Mouse (Mus musculus): ENCODE measurements around the gene Il27ra. TPM values are rescaled to one million over a fixed set of nuclear protein-coding genes. Genes with fewer than 3 reads are reported as not detected.

Gene Il27ra
- polyA plus RNA-seq, 1 experiment from 2014 or later: 0.30 TPM

DNA sequence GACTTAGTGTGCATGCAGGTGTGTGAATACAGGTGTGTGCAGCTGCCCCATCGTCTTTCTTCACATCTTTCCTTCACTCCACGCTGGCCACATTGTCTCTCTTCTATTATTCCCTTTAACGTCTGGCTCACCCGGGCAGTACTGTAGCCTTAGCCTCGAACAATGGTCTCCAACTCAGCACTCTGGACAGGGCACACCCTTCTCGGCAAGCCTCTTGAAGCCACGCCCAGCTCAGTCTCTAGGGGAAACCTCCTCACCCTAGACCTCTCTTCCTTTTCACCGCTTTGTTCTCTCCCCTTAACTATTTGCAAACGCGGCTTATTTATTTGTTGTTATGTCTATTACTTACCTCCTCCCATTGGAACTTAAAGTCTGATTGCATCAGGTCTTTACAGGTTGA, 14.9 kb downstream of the Il27ra start:
- Histone ChIP-seq H3K27ac (no peak overlapping the region), H3K4me1 (replicated peaks) (peaks cover 42% of the 10 kb centered on the region), H3K9me3 (no peaks in the 10 kb centered on the region), H3K36me3 (no peaks in the 10 kb centered on the region), H3K4me3 (no peak overlapping the region), H3K27me3 (ENCODE audit: insufficient read depth, poor library complexity, severe bottlenecking) (peaks cover 63% of the 10 kb centered on the region)
- no peak for DNase-seq (ENCODE audit: low spot score)
- WGBS: 11% methylated on average over 10 of the region's 10 CpGs

DNA sequence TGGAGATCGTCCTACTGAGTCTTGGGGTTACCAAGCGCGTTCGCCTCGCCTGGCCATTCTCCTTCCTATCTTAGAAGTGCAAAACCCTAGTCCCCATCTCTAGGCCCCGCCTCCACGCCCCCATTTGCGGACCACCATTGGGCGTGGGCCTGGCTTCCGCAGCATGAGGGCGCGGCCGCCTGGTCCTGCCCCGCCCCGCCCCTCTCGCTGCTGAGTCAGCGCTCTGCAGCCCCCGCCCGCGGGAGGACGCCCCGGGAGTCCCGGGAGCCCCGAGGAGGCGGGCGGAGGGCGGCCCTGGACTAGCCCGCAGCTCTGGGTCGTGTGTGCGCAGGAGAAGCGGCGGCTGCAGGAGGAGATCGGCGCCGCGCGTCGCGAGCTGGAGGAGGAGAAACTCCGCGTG, 16.5 kb downstream of the Il27ra start:
- Histone ChIP-seq H3K36me3 (no peaks in the 10 kb centered on the region), H3K4me1 (replicated peaks) (peaks cover 57% of the 10 kb centered on the region), H3K9me3 (no peaks in the 10 kb centered on the region), H3K27ac (peak overlapping the region; percentile 81), H3K27me3 (ENCODE audit: insufficient read depth, poor library complexity, severe bottlenecking) (peaks cover 79% of the 10 kb centered on the region), H3K4me3 (peak overlapping the region; percentile 63)
- DNase-seq (ENCODE audit: low spot score): peak; percentile 77
- WGBS: under 1% methylated on average over 41 of the region's 41 CpGs

DNA sequence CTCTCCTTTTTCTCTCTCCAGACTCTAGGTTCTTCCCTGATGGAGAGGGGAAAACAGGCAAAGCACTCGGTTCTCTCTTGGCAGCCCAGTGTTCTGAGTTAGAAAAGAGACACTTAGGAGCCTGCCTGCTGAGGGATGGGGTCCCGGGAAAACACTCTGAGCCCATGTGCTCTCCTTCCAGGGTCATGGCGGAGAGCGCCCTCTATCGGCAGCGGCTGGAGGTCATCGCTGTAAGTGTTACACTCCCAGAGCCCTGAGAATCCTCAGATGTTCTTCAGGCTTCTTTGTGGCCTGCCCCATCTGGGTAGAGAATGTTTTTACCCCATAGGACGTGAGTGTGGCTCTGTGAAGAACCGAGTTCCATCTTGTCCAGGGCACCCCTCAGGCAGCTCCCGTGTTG, 18.2 kb downstream of the Il27ra start:
- H3K36me3 ChIP-seq: no peaks in the 10 kb centered on the region
- H3K4me1 ChIP-seq (replicated peaks): peaks cover 58% of the 10 kb centered on the region
- DNase-seq (ENCODE audit: low spot score): peak; percentile 76
- H3K9me3 ChIP-seq: no peaks in the 10 kb centered on the region
- peaks cover 95% of the 10 kb centered on the region for H3K27me3 ChIP-seq (ENCODE audit: insufficient read depth, poor library complexity, severe bottlenecking)
- H3K27ac ChIP-seq: no peak overlapping the region
- 12% methylated on average over 10 of the region's 10 CpGs for WGBS
- H3K4me3 ChIP-seq: no peak overlapping the region

DNA sequence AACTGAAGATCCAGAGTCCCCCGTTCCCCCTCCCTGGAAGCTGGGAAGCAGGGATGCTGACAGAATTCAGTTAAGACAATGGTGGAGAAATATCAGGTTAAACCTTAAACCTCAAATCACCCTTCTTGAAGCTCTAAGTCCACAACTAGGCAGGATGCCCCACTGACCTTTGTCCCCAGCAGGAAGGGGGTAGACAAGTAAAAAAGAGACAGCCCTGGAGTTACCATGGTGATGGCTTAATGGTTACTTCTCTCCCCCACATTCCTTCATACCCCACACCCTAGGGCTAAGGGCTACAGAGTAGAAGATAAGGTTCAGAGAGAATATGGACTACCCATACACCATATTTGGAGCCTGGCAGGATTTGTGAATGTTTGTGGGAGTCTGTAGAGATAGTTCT, 18.8 kb downstream of the Il27ra start:
- DNase-seq (ENCODE audit: low spot score): no peak
- H3K36me3 ChIP-seq: no peaks in the 10 kb centered on the region
- peaks cover 58% of the 10 kb centered on the region for H3K4me1 ChIP-seq (replicated peaks)
- no peaks in the 10 kb centered on the region for H3K9me3 ChIP-seq
- WGBS: 67% methylated on average over 1 of the region's 1 CpGs
- H3K4me3 ChIP-seq: no peak overlapping the region
- peaks cover 90% of the 10 kb centered on the region for H3K27me3 ChIP-seq (ENCODE audit: insufficient read depth, poor library complexity, severe bottlenecking)
- H3K27ac ChIP-seq: no peak overlapping the region

DNA sequence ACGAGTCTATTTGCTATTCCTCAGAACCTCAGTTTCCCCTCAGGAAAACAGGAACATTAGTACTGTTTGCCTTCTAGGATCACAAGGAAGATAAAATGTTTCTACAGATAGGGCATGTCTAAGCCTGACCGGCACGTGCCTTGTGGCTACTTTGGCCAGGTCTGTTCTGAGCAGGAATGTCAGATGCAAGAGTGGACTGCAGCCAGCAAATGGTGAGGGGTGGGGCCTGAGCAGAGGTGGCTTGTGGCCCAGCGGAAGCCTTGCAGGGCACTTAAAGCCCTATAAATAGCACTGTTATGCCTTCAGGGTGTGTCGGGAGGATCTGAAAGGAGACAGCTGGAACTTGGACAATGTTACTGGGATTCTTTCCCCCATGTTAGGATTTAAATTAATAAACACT, 19.3 kb downstream of the Il27ra start:
- peaks cover 88% of the 10 kb centered on the region for H3K27me3 ChIP-seq (ENCODE audit: insufficient read depth, poor library complexity, severe bottlenecking)
- 58% methylated on average over 5 of the region's 5 CpGs for WGBS

DNA sequence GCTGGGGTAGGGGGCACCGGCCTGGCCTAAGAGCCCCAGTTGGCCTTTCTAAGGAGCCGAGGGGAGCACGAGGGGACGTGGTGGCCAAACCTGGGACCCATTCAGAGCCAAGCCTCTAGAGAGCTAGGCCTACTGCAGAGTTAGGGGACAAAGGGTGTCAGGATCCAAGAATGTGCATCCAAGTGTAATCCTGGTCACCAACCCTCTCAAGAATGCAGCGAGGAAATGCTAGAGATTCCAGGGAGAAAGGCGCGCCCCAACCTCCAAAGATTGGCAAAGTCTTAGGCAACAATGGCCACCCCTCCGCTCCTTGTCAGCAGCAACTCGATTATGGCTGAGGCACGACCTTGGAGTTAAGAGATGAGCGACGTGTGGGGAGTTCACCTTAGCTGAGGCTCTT, 20.8 kb downstream of the Il27ra start:
- Histone ChIP-seq H3K4me3 (peak overlapping the region; percentile 29), H3K4me1 (replicated peaks) (peaks cover 42% of the 10 kb centered on the region), H3K27ac (peak overlapping the region; percentile 19), H3K9me3 (no peaks in the 10 kb centered on the region), H3K36me3 (no peaks in the 10 kb centered on the region), H3K27me3 (ENCODE audit: insufficient read depth, poor library complexity, severe bottlenecking) (peaks cover 78% of the 10 kb centered on the region)
- no peak for DNase-seq (ENCODE audit: low spot score)
- 44% methylated on average over 12 of the region's 12 CpGs for WGBS

More for the DNA sequence above, 19.3 kb downstream of the Il27ra start:
- Histone ChIP-seq H3K9me3 (no peaks in the 10 kb centered on the region), H3K27ac (no peak overlapping the region), H3K36me3 (no peaks in the 10 kb centered on the region), H3K4me3 (no peak overlapping the region), H3K4me1 (replicated peaks) (peaks cover 53% of the 10 kb centered on the region)
- DNase-seq (ENCODE audit: low spot score): no peak

DNA sequence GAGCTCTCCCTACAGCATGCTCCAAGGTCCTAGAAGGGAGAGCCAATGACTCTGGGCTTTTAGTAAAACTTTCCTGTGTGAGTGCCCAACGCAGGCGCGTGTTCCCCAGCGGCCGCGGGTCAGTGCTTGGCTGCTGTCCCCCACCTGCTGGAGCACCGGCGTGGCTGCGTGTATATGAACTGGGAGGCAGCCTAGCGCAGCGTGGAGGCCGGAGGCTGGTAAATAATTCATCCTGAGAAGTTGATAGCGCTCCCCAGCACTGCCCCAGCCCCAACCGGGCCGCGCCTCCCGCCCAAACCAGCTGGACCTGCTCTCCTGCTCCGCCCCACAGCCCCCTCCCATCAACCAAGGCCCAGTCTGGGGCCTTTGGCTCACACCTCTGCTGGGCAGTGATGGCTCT, 21.3 kb downstream of the Il27ra start, which contains the start of gene Palm3:
TSS of gene Palm3 (plus strand) at position 376 of the 400 bp plus-strand sequence.
- peak; percentile 30 for DNase-seq (ENCODE audit: low spot score)
- Histone ChIP-seq H3K4me3 (peak within 1 kb of the TSS; percentile 29), H3K36me3 (no peaks in the 10 kb centered on the region), H3K9me3 (peaks cover 1% of the 10 kb centered on the region; the same call in 1 of the 2 replicates), H3K27ac (peak within 1 kb of the TSS; percentile 19), H3K4me1 (replicated peaks) (peaks cover 37% of the 10 kb centered on the region), H3K27me3 (ENCODE audit: insufficient read depth, poor library complexity, severe bottlenecking) (peaks cover 74% of the 10 kb centered on the region)
- WGBS: 7% methylated on average over 18 of the region's 18 CpGs

DNA sequence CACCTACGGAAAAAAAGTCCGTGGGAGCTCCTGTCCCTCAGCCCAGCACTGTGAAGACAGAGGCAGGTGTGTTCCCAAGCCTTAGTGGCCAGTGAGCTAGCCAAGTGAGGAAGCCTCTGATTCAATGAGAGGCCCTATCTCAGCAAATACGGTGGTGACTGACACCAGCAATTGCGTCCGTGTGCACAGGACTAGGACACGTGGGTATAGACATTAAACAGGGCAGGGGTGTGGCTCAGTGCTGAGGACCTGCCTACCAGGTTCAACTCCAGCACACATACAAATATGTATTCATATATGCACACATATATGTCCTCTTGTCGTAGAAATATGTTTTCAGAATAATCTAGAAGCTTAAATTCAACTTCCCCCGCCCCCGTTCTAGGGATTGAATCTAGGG, 22.7 kb downstream of the Il27ra start:
- H3K9me3 ChIP-seq: peaks cover 5% of the 10 kb centered on the region; the same call in 1 of the 2 replicates
- H3K27ac ChIP-seq: no peak overlapping the region
- peaks cover 70% of the 10 kb centered on the region for H3K27me3 ChIP-seq (ENCODE audit: insufficient read depth, poor library complexity, severe bottlenecking)
- DNase-seq (ENCODE audit: low spot score): no peak
- H3K36me3 ChIP-seq: no peaks in the 10 kb centered on the region
- peaks cover 29% of the 10 kb centered on the region for H3K4me1 ChIP-seq (replicated peaks)
- WGBS: 87% methylated on average over 9 of the region's 9 CpGs
- H3K4me3 ChIP-seq: no peak overlapping the region

DNA sequence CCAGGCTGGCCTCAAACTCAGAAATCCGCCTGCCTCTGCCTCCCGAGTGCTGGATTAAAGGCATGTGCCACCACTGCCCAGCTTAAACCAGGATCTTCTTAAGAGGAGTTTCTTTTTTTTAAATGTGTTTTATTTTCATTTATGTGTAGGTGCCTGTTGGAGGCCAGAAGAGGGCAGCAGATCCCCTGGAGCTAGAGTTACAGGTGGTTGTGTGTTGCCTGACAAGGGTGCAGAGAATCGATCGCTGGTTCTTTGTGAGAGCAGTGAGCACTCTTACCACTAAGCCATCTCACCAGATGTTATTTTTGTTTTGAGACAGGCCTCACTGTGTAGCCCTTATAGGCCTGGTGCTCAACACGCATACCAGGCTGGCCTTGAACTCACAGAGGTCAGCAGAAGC, 26.6 kb downstream of the Il27ra start:
- H3K9me3 ChIP-seq: peaks cover 5% of the 10 kb centered on the region; the same call in 1 of the 2 replicates
- H3K4me1 ChIP-seq (replicated peaks): peaks cover 23% of the 10 kb centered on the region
- H3K27ac ChIP-seq: no peak overlapping the region
- WGBS: 93% methylated on average over 5 of the region's 5 CpGs
- H3K36me3 ChIP-seq: no peaks in the 10 kb centered on the region
- H3K4me3 ChIP-seq: no peak overlapping the region
- no peak for DNase-seq (ENCODE audit: low spot score)
- H3K27me3 ChIP-seq (ENCODE audit: insufficient read depth, poor library complexity, severe bottlenecking): peaks cover 73% of the 10 kb centered on the region

DNA sequence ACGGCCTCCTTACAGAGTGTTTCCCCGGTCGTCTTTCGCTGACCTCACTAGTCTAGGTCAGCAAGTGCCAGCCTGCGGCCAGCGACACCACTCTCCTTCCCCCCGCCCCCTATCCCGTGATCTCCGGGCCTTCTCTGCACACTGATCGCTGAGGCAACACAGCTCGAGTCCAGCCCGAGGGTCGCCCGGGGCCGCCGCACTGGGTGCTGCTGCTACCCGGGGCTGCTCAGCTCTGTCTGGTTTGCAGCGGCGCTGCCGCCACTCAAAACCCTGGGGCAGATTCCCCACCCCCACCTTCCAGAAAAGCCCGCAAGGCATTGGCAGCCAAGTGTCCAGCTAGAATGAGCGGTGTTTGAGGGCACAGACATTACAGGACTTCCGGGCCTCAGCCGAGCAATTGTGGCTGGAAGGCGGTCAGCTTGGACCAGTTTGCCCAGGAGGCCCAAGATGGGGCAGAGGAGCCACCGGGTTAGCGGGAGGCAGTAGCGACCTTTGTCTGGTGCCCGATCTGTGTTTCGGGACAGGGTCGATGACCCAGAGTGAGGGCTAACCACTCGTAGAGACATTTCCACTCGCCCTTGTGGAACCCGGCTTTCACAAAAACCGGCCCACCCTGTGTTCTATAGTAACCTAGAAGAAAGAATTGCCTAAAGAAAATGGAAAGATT, 29.8 kb downstream of the Il27ra start:
- Histone ChIP-seq H3K4me3 (peak overlapping the region; percentile 63), H3K4me1 (replicated peaks) (peaks cover 38% of the 10 kb centered on the region), H3K27me3 (ENCODE audit: insufficient read depth, poor library complexity, severe bottlenecking) (peaks cover 65% of the 10 kb centered on the region), H3K9me3 (peaks cover 5% of the 10 kb centered on the region; the same call in 1 of the 2 replicates), H3K27ac (peak overlapping the region; percentile 45; the same call in 1 of the 2 replicates), H3K36me3 (no peaks in the 10 kb centered on the region)
- DNase-seq (ENCODE audit: low spot score): peak; percentile 51
- 5% methylated on average over 35 of the region's 35 CpGs for WGBS

DNA sequence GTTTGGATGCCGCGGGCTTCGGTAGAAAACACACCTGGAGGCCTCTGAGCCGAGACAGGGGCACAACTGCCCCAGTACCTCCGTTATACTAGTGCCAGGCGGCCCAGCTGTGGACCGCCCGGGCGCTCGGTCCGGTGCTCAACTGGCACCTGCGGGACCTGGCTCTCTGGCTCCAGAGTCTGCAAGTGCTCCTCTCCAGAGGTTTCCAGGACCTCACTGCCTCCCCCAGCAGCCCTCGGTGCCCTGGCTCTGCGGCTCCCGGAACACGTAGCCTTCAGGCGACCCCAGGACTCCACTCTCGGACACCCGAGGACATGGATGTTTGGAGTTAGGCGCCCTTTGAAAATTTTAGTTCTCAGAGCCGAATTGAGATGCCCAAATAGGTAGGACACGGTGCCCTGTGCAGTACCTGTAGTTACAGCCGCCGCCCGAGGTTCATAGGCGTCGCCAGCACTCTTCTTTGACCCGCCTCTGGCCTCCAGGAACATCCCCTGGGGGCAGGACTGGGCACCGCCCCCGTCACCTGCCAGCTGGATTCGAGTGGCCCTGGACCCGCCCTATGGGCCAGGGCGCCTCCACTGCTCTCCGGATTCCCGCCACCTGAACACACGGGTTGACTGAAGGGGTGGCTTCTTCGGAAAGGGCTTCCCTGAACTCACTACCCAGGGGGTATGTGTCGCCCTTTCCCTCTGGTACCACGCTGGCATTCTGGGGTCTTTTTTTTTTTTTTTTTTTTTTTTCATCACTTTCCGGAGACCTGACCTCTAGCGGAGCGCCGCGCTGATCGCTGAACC, 30.5 kb downstream of the Il27ra start, which contains the start of gene 2210011C24Rik:
TSS of gene 2210011C24Rik (minus strand) at position 467 of the 794 bp plus-strand sequence.
- peak within 1 kb of the TSS; percentile 63 for H3K4me3 ChIP-seq
- under 1% methylated on average over 45 of the region's 45 CpGs for WGBS
- peaks cover 62% of the 10 kb centered on the region for H3K27me3 ChIP-seq (ENCODE audit: insufficient read depth, poor library complexity, severe bottlenecking)
- DNase-seq (ENCODE audit: low spot score): peak; percentile 34
- peak within 1 kb of the TSS; percentile 64; the same call in 1 of the 2 replicates for H3K27ac ChIP-seq
- peaks cover 5% of the 10 kb centered on the region; the same call in 1 of the 2 replicates for H3K9me3 ChIP-seq
- no peaks in the 10 kb centered on the region for H3K36me3 ChIP-seq
- peaks cover 38% of the 10 kb centered on the region for H3K4me1 ChIP-seq (replicated peaks)

DNA sequence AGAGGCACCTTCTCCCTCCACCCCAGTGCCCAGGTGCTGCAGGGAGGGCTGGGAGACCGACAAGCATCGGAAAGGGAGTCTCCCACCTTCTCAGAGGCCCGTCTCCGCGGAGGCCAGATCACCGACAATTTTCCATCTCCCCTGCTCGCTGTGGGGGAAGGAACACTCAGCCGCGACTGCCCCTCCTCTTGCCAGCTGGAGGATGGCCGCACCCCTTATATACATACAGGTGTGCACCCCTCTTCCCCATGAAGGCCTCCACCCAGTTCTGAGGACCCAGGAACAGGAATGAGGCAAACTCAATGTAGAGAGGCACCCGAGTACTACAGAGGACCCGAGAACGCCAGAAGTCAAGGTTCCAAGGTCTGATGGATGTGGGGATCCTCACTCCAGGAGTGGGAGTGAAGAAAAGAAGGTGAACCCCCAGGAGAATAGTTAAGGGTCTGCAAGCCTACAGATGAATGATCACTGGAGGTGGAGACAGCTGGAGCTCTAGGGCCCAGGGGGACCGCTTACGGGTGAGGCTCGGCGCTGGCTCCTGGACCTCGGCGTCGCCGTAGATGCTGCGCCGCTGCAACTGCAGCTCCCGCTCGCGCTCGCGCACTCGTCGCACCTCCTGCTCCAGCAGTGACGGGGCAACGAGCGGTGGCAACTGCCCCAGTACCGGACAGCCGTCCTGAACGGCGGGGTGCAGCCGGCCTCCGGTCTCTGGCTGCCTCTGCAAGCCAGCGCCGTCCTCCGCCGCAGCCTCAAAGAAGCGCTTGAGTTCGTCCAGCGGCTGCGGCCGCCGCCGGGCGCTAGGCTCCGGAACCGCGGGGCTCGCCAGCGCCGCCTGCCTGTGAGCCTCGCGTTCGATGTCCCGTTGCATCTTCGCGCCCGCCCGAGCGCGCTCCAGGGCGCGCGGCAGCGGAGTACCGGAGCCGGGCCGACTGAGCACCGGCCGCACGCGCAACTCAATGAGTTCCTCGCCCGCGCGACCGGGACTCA, 31.5 kb downstream of the Il27ra start:
- Histone ChIP-seq H3K4me3 (peak overlapping the region; percentile 63), H3K27me3 (ENCODE audit: insufficient read depth, poor library complexity, severe bottlenecking) (peaks cover 58% of the 10 kb centered on the region), H3K4me1 (replicated peaks) (peaks cover 38% of the 10 kb centered on the region), H3K9me3 (peaks cover 2% of the 10 kb centered on the region; the same call in 1 of the 2 replicates), H3K36me3 (no peaks in the 10 kb centered on the region), H3K27ac (peak overlapping the region; percentile 64; the same call in 1 of the 2 replicates)
- WGBS: 2% methylated on average over 83 of the region's 83 CpGs
- peak; percentile 81 for DNase-seq (ENCODE audit: low spot score)
